Mouse (Mus musculus): Measurements from ENCODE around the gene Cbfa2t3. TPM values are rescaled to one million over a fixed set of nuclear protein-coding genes. Genes with fewer than 3 reads are reported as not detected.

The Cbfa2t3 gene
- total RNA-seq, 1 experiment from 2014 or later, result 13.6 TPM

DNA sequence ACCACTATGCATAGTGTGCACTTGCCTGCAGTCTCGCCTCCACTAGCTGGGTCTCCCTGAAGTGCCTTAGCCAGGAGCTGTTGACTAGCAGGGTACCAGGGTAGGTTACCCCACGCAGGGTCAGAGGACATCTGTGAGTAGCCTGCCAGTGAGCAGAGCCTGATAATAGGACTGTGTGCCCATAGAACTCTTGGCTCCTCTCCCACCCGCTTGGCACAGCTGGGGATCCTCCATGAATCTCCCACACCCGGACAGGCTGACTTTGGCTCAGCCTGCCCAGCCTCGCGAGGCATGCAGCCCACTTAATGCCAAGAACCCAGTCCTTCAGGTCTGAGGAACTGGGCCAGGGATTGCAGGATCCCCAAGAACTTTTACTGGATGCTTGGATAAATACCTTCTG, 7.9 kb downstream of the Cbfa2t3 start:
- DNase-seq, result peak; percentile 82

DNA sequence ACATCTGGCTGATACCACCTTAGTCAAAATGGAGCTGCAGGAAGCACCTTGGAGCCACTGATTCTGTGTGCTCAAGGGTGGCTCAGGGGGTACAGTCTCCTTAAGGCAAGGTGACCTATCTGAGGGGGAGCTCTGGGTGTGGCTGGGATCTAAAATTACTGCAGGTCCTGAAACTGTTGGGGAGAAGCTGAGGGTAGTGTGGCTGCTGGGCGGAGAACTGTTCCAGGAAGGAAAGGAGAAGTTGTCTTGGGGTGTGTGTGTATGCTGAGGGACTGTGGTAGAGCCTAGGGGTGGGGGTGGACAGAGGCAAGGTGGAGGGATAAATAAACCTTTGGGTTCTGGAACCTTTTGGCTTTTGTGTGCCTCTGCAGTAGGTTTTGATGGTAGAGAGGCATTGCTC, 9.6 kb downstream of the Cbfa2t3 start:
- no peak for DNase-seq

DNA sequence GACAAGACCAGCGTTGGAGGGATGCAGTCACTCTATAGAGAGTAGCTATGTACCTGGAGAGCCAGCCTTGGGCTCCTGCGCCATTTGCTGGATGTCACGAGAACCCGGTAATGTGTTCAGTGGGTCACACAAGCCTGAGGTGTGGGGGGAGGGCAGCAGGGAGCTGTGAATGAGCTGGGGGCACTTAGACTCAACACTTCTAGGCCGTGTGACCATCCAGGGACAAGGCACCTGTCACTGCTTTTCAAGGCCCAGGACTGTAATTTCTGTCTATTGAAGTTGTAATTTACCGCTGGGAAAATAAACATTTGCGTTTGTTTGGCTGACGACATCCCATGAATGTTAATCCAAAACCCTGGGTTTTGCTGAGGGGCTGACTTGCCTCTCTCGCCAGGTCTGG, 12.0 kb downstream of the Cbfa2t3 start:
- DNase-seq, result no peak

DNA sequence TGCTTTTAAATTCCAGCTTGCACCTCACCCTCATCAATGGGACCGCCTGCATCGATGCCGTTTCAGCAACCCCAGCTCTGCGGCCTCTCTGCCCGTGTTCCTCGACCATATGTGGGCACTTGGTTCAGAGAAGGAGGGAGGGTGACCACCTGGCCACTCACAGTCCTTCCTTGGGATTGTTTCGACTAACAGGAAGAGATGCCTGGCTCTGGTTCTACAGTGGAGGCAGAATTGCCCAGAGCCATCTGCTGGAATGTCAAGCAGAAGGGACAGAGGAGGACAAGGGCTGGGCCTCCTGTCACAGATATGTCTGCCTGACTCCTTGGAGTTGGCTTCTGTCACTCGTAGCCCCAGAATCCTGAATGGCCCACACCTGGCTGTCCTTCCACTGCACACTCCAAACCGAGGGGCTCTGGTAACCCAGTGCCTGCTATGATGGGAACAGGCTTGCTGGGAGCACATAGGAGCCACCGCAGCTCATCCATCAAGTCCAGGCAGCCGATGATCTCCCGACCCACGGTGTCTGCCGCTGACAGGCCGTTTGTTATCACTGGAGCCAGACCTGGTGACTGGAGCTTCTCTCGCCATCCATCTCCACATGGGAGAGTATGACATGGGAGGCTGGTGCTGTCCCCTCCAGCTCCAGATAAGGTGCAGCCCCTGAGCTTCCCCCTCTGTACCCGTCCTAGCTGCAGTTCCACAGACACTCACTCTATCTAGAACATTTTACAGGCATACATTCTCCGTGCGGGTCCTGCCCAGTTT, 13.6 kb downstream of the Cbfa2t3 start:
- no peak for DNase-seq

DNA sequence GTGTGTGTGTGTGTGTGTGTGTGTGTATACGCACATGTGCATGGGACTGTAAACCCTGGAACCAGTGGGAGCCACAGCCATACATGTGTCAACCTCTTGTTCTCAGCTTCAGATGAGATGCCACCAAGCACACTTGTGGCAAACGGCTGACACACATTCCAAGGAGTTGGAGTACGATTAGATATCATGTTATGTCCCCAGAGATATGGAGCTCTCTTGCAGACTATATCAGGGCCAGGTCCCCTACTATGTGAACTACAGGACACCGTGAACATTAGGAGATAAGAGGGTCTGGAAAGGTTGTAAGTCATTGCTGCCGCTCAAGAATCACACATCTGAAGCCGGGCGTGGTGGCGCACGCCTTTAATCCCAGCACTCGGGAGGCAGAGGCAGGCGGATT, 16.1 kb downstream of the Cbfa2t3 start:
- DNase-seq, result no peak

DNA sequence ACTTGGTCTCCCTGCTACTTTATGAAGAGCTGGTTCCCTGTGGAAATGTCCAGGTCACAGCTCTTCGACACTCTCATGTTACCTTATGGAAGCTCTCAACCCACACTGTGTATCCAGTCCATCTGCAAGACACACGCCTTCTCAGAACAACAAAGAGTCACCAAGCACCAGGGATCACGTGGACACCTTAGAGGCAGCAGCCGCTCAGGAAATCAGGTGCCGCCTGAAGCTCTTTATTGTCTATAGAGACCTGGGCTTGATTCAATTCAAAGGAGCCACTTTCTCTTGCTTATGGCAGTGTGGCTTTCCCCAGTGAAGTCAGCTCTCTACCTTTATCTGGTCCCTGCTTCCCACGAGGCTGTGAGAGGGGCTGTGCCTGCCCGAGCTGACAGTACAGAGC, 18.7 kb downstream of the Cbfa2t3 start:
- no peak for DNase-seq

DNA sequence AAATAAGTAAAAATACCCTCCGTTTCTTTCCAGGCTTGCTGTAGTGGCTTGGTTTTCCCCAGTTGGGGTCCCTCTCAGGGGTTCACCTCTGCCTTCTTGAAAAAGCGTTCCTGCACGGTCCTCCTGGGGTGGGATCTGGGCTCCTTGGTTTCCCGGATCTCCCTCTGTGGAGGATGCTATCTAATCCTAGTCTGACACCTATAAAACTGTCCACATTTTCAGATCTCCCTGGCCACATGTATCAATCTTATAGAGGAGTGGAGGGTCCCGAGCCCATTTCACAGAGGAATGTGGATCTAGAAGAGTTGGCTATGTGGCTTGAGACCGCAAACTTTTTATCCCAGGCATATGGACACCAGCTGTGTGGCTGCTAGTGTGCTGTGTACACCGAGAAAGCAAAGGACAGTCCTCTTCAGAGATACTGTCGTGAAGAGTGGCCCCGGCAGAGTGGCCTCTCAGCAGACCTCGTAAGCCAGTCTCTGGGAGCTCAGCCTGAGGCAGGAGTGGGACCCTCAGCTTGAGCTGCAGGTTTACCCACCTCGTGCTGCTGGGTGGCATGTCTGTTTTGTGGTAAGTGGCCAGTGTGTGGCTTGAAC, 19.5 kb downstream of the Cbfa2t3 start:
- DNase-seq, result no peak

DNA sequence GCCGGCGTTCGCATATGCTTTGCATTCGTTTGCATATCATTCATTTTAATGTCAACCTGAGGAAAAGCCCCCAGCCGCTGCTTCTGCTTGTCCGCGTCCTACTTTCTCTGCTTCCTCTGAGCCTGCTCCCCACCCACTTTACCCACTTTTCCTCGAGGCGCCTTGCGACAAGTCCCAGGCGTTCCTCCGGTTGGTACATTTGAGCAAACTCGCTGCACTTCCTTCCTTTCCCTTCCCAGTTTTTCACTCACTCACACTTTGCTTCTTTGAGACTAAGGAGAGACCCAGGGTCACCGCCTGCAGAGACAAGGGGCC, 20.1 kb downstream of the Cbfa2t3 start:
- no peak for DNase-seq

DNA sequence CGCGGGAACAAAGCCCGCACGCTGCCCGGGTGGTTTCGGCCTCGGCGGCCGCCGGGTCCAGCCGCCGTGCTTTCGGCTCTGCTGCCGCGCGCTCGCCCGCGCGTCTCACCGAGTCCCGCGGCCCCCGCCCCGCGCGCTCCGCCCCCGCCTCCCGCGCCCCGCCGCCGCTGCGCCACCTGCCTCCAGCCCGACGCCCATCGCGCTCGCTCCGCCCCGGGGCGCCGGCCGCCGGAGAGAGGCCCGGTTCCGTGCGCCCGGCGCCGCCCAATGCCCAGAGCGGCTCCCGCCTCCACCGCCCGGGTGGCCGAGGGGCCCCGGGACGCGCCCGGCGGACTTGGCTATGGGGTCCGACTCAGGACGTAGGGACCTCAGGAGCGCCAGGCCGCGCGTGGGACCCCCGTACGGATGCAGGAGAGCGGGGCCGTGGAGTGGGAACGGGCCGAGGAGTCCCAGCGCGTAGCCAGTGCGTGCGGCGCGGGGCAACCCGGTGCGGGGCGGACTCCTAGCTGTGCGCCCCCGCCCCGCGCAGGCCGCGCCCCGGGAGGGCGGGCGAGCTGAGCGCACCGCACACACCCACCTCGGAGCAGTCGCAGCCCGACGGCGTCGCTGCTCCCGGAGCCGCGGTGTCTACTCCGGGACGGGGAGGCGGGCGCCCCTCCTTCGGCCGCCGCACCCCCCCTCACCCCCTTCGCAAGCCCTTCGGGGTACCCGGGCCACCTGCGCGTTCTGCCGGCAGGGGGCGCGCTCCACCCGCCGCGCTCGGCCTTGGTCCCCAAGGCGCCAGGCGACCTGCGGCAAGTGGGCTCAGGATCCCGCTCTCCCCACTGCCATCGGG, 20.6 kb downstream of the Cbfa2t3 start:
- DNase-seq, result peak; percentile 86

DNA sequence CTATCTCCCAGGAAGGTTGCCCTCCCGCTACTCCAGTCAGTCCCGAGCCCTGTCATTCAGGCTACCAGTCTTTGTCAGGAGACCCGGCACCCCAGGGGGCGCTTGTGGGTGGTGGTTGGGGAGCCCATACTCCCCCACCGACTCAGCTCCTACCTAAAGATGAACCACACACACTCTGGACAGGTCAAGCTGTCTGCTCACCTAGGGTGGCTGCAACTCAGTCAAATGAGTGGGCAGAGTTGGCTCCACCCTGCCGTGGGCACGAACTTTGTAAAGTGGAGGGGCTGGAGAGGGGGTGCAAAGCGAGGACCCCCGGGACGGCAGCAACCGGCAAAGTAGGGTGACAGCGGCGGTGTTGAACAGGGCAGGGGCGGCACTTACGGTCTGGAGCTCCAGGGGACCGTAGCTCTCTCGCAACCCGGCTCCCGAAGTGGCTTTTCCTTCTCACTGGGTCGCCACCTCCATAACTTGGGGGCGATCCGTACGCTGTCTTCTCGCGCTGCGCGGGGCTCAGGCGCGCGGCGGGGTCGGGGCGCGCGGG, 21.4 kb downstream of the Cbfa2t3 start:
- no peak for DNase-seq

DNA sequence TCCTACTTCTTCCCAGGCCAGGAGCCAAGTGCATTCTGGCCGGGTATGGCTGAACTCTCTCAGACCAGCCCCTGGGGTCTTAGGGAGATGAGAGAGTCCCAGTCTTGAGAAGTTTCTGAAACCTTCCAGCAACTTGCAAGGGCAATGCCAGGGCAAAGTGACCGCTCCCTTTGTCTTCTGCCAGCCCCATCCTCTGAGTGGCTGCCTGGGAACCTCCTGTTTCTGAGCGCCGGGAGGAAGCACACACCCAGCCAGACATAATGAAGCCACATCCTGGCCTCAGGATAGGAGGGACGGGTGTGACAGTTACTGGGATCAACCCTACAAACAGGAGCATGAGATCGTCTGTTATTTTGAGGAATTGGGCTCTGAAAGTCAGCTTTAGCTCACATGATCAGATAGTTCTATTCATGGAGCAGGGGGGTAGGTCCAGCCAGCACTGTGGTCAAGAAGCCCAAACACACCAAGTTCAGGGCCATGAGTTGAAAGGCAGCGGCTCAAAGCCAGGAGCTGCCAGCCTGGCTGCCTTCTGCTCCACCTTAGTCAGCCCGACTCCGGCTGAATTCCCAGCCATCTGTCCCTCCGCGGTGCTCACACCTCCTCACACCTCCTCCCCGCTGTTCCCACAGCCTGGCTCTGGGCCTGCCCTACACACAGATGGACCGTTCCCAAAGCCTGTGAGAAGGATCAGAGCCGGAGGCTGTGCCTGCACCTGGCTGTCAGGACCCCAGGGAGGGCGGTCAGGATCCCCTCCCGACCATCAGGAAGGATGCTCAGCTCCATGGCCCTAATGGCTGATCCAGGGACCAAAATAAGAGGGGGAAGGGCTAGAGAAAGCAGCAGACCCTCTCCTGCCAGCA, 22.1 kb downstream of the Cbfa2t3 start:
- DNase-seq, result peak; percentile 57

DNA sequence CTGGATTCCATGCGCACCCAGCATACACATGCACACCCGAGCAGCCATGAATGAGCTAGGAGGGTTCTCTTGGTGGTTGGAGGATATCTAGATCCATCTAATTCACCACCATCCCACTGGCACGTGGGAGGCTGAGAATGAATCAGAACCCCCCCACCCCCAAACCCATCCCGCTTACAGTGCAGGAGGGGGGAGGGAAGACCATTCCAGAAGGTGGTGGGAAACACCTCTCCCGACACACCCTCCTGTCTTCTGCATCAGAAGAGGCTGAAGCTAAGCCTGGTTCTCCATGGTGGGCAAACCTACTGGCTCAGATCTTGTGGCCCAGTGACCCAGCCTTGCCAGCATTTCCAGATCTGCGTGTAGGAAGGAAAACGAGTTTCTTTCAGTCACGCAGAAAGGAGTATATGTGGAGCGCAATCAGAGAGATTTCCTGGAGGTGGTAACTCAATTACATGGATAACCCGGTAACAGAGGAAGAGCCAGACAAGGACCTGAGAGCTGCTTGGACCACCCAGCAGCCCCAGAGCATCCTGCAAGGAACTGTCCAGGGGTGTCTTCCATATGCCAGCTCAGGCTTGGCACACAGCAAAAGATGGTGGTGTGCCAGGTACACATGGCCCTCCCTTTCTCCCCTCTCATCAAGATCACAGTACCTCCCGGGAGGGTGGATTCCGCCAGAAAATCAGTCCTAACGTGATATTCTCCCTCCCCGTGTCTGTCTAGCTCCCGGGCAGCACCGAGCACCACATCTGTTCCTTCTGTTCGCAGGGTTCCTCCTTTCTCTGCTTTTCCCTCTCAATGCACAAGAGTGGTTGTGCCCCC, 23.1 kb downstream of the Cbfa2t3 start:
- no peak for DNase-seq

DNA sequence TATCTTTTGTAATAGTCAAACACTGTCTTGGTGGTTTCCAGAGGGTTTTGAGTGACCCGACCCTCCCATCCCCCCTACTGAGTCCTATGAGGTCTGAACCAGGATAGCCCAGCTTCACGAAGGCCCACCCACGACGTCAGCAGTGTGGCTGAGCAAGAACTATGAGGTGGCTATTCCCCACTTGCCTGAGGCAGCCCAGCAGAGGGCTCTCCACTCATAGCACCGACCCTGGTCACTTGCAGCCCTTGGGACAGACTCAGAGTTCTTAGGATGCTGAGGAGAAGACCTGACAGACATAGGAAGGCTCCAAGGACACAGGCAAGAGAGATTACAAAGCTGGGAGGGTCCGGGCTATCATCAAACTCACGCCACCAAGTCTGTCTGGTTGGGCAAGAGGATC, 23.9 kb downstream of the Cbfa2t3 start:
- DNase-seq, result no peak

DNA sequence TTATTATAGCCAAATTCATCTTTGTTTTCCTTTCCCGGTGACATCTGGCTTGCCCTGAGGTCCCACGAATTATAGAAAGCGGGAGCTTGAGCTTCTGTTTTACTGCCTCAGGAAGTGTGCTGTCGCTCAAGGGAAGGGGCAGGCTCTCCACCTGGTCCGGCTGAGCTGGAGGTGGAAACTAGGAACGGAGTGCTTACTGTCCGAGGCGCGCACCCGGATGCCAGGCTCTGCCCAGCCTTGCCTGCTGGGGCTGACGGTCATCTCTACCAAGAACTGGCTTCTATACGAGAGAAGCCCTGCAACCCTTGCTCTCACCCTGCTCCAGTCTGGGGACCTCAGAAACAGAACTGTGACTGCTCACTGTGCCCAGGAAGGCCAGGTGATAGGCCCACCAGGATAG, 24.9 kb downstream of the Cbfa2t3 start:
- no peak for DNase-seq

DNA sequence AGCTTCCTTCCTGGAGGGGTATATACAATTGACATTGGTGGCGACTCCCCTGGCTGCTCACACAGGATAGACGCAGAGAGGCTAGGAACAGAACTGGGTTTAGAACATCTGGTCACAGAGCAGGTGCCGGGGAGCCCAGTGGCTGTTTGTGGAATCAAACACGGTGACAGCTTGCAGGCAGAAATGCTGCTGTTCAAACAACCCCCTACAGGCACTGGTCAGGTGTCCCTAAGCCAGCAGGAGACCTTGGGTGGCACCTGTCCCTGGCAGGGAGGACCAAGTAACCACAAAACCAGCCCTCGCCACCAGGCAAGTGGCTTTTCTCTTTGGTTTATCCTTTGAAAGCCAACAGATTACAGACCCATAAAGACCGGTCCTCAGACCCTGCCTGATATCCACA, 27.0 kb downstream of the Cbfa2t3 start:
- no peak for DNase-seq

DNA sequence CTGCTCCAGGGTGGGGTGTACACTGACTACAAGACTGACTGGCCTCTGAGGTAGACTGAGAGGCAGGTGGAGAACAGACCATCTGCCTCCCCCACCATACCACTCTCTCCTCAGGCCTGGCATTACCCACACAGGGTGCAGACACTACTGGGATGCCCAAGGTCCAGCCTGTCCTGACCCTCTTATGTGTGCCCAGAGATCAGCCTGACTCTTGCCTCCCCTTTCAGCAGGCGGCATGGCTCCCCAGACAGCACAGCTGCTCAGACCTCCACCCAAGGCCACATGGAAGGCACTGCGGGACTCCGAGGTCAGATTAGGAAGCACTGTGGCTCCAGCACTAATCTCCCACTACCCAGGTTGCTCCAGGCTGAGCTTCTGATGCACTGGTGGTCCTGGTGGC, 28.2 kb downstream of the Cbfa2t3 start:
- no peak for DNase-seq

DNA sequence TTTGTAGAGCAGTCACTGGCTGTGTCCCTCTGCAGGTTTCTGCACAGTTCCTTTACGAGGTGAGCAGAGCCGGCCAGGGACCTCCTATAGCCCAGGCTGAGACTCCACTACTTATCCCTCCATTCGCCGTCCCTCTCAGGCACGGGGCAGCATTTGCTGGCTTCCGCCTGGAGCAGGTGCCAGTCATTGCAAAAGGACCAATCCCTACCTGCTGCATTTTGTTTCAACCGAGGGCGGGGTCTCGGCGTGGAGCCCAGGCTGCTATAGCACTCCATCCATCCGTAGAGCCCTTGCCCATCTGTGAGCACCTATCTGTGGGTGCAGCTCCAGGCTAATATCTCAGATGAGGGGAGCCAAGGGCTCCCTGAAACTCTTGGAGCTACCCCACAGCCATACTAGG, 28.9 kb downstream of the Cbfa2t3 start:
- DNase-seq, result no peak

DNA sequence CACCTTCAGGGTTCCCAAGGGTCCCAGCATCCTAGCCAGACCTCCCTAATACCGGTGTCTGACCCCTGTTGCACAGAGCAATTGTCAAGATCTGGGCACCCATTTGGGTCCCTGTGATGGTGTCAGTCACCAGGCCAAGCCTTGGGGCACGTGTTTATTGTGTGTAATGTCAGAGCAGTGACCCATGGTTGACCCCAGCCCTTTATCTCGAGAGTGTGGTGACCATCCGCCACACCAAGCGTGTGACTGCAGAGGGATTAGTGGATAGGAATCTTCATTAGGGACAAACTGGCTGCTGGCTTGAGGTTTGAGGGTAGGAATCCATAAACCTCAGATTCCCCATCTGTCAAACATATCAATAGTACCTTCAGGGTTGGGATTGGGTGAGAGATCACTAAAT, 29.5 kb downstream of the Cbfa2t3 start:
- no peak for DNase-seq

DNA sequence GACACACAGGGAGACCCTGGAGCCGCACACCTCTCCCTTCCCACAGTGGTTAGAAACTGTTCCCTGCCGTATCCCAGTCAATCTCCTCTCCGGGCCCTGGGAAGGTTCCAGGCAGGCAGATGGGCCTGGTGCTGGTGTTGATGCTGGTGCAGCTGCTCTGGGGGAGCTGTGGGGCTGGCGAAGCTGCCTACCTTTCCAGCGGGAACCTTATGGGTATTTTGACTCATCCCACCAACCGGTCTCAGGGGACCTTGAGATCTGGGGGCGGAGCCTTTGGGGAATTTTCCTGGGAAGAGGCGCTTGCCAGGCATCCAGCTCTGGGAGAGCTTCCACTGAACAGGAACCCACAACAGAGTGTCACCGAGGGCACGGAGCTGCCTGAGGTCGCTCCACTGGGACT, 31.1 kb downstream of the Cbfa2t3 start:
- DNase-seq, result peak; percentile 55

DNA sequence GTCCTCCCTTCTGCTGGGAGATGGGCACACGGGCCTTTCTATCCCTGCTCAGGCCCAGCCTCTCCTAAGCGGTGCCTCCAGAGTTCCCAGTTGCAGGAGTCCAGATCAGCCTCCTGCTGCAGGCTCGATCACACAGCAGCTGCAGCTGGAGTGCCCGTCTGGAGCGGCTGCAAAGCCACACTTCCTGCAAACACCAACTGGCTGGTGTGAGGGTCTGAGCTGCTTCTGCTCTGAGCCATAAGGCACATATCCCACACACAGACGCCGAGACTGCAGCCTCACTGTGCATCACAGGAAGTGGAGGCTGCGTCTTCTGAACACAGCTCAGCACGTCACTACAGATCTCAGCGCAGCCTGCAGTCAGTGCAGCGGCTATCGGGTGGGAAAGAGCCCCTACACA, 32.1 kb downstream of the Cbfa2t3 start:
- no peak for DNase-seq

DNA sequence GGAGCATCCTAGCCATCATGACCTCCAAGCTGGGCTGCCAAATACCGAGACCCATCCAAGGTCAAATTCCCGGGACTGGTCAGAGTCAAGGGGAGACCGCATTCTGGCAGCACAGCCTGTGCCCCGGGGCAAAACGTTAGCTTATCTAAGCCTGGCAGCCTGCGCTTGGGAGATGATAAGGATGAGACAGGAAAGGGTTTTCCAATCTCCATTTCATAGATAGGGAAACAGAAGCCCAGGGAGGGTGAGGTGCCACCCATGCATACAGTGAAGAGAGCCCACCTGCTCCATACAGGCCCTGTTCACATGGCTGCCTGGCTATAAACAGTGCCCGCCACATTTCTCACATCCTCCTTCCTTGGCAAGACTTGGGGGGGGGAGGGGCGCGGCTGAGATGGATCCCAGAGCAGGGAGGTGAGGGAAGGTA, 32.6 kb downstream of the Cbfa2t3 start:
- DNase-seq, result peak; percentile 80
